Mouse (Mus musculus) activated CD4-positive, CD25-positive, alpha-beta regulatory T cell, adult 9 weeks (primary cell): ENCODE measurements around the gene Gm45213. TPM values are rescaled to one million over a fixed set of nuclear protein-coding genes. Genes with fewer than 3 reads are reported as not detected.

Experiments
- polyA plus RNA-seq: library from polyadenylated mRNA; unstranded; fragments of 100-300 nt; shearing (Covaris generic); gene quantifications from one replicate; pipeline ENCODE4 v1.2.1, GENCODE M21; 2017

Gene Gm45213
- not detected for polyA plus RNA-seq

DNA sequence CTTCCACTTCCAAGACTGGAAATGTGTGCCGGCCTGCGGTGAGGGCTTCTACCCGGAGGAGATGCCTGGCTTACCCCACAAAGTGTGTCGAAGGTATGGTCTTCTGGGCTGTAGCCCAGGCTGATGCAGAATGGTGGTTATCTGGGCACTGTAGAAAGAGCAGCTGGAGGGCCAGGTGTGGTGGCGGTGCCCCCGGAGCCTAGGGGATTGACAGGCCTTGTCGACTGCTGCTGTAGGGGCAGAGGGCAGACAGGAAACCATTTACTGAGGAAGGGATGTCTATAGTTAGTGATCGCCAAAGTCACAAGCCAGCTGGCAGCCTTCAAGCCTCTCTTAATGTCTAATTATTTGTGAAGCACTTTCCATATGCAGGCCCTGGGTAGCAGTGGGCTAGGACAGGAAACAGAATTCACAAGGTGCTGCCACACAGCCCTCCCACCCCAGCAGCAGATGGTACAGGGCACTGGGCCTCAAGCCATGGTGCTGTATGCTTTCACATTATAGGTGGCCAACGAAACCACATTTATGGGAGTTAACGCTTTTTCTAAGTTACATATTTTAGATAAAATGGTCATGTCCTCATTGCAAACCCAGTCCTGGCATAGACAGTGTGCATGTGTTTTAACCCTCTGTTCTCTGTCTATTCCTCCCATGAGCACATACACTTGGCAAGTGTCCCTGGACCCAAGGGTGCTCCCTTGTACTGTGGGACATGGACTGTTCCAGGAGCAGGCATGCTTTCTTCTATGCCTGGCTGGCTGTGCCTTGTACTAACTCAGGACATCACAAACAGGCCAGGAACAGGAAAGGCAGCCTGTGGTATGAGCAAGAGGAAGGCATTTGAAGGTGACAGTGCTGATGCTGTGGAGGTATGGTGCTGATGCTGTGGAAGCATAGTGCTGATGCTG, at the start of gene Gm45213:
Gene Gm45213, plus strand, starts transcription at position 51 of the 908 bp plus-strand sequence.

DNA sequence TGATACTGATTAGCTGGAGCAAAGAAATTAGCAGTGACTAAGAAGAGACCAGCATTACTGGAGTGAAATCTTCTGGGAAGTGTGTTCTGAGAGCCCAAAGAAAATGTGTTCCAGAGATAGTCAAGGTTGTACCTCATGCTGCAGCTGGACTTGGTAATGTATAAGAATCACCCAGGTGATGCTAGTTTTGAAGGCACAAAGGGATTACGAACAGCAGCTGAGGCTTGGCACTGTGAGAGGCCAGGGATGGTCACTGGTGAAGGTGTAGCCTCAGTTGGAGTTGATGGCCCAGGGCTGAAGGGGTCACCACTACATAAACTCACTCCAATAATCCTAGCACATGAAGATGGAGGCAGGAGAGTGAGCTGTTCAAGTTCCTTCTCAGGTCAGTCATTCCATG, 15.3 kb downstream of the Gm45213 start, which contains the start of gene Snrpa1:
Gene Snrpa1, plus strand, starts transcription at position 301 of the 400 bp plus-strand sequence.

GRCm38 (mm10) chr7:66079364-66080230, 36.2 kb downstream of the Gm45213 start, which contains the start of gene Selenos:
TSS of gene Selenos (plus strand) at chr7:66079649.

DNA sequence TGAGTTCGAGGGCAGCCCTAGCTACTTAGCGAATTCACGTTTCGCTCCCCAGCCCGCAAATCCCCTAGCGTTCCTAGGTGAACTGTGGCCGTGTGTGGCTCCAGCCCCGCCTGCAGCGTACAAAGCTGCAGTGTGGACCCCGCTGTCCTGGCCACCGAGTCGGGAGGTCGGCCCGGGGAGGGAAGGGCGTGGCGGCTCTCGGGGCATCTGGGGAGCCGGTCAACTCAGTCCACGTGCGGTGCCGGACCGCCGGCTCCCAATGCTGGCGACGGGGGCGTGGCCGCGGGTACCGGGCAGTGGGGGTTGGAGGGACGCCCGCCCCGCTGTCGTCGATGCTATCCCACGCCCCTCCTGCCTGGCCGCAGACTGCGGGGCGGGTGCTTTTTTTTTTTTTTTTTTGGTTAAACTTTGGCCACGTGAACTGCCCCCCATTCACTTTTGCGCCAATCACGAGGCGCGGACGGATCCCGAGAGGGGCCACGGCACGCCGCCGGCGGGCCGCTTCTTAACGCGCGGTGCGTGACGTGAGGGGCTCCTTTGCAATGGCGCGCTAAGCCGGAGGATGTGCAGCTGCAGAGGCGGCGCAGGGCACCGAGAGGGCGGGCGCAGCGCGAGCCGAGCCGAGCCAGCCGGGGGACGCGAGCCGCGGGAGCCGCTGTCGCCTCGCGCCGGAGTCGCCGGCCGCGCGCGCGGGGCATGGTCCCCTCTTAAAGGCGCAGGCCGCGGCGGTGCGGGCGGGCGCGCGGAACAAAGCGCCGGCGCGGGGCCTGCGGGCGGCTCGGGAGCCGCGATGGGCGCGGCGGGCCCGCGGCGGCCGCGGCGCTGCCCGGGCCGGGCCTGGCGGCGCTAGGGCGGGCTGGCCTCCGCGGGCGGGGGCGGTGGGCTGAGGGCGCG, 65.8 kb downstream of the Gm45213 start, which contains the start of gene Chsy1:
Gene Chsy1, plus strand, starts transcription at position 555 of the 894 bp plus-strand sequence.

Other genes starting within 250 kb of the Gm45213 start
- gene Pcsk6, start 181.9 kb upstream of the Gm45213 start, polyA plus RNA-seq: not detected
- 127 TPM for gene Snrpa1, start 15.4 kb downstream of the Gm45213 start, polyA plus RNA-seq
- 146 TPM for gene Selenos, start 36.0 kb downstream of the Gm45213 start, polyA plus RNA-seq
- 1.7 TPM for gene Chsy1, start 65.9 kb downstream of the Gm45213 start, polyA plus RNA-seq